8 mouse cellular contexts compared by ENCODE assay signal in genomic region chr10:59814505-59815155, GRCm38 (mm10).
A peak's percentile ranks its signal among the peaks of the same experiment; 100 is the strongest.
DNase-seq lines count a peak whose midpoint lies in the region; ATAC-seq and TF ChIP-seq lines count a peak whose summit lies in the region.

No protein-coding gene starts in this region.

- DNase-seq in midbrain, embryonic 10.5 days (ENCODE audit: low spot score), result peak; percentile 50
- DNase-seq in Patski (ENCODE audit: low read depth, low spot score), result no peak
- peak; percentile 68 for DNase-seq in c-Kit-positive CD71-positive TER-119-positive erythroid progenitor cells, embryonic 14.5 days (ENCODE audit: low spot score)
- peak; percentile 55 for DNase-seq in gastrocnemius, postnatal 25 days
- DNase-seq in liver, adult 2 months (ENCODE audit: extremely low read depth, low read depth, low spot score), result peak; percentile 74
- peak; percentile 65 for DNase-seq in retina, postnatal 1 day
- DNase-seq in T-cell, adult 2 months (ENCODE audit: low spot score), result no peak

- H3K9me3 ChIP-seq in midbrain, embryonic 10.5 days (replicated peaks), result no peaks in the 10 kb centered on the region
- no peaks in the 10 kb centered on the region for H3K9me3 ChIP-seq in midbrain, embryonic 13.5 days

- POLR2A ChIA-PET in Patski (lab: Charles Lee), result no interaction called here

- H3K27me3 ChIP-seq in midbrain, embryonic 10.5 days (ENCODE audit: low read depth, poor library complexity, severe bottlenecking), result no peaks in the 10 kb centered on the region
- H3K27me3 ChIP-seq in midbrain, embryonic 13.5 days, result no peaks in the 10 kb centered on the region
- no peaks in the 10 kb centered on the region for H3K27me3 ChIP-seq in Patski
- no peaks in the 10 kb centered on the region for H3K27me3 ChIP-seq in liver, adult 2 months (ENCODE audit: control insufficient read depth, insufficient read depth, low read length)

- no peaks in the 10 kb centered on the region for H3K79me2 ChIP-seq in liver, adult 2 months (ENCODE audit: control insufficient read depth, insufficient read depth, low read length)

- no peak overlapping the region for H3K27ac ChIP-seq in midbrain, embryonic 10.5 days (replicated peaks)
- no peak overlapping the region for H3K27ac ChIP-seq in midbrain, embryonic 13.5 days
- no peak overlapping the region for H3K27ac ChIP-seq in liver, adult 2 months (replicated peaks; ENCODE audit: insufficient read depth, low read depth, low read length)

- TF ChIP-seq CTCF in Patski (IDR thresholded peaks at IDR 0.05), result peak; percentile 79
- TF ChIP-seq CTCF in liver, adult 2 months (IDR thresholded peaks at IDR 0.05; ENCODE audit: low read depth, low read length), result peak; percentile 89

- CTCF ChIA-PET in Patski (lab: Charles Lee), result interaction anchor here (0.6 to 2.2 kb wide), 6 partner anchors 12 to 387 kb away, joined by 3 to 9 read pairs (median 3); no protein-coding TSS in a partner anchor

- peaks cover 4% of the 10 kb centered on the region; the same call in 1 of the 2 replicates for H3K36me3 ChIP-seq in midbrain, embryonic 10.5 days
- H3K36me3 ChIP-seq in midbrain, embryonic 13.5 days, result no peaks in the 10 kb centered on the region
- H3K36me3 ChIP-seq in liver, adult 2 months (ENCODE audit: control insufficient read depth, insufficient read depth, low read length), result no peaks in the 10 kb centered on the region

- ATAC-seq in midbrain, embryonic 13.5 days, result no peak
- no peak for ATAC-seq in Patski

- in situ Hi-C loops in Patski (cut with MboI; ENCODE audit: low pct_unique_long_range_greater_than_20kb), result loop anchor here (5.0 to 25.0 kb wide), 3 partner anchors 110 to 327 kb away; partner anchors contain the start of genes Gm10322, Mcu and Micu1

- no peak for TF ChIP-seq POLR2A in liver, adult 2 months (IDR thresholded peaks at IDR 0.05; ENCODE audit: extremely low read depth, insufficient read depth, low read length)

- WGBS in midbrain, embryonic 10.5 days, result 78% methylated on average over 7 of the region's 7 CpGs
- WGBS in midbrain, embryonic 13.5 days, result 74% methylated on average over 7 of the region's 7 CpGs
- WGBS in liver, adult 2 months, result 73% methylated on average over 7 of the region's 7 CpGs

- no peak overlapping the region for H3K4me3 ChIP-seq in midbrain, embryonic 10.5 days
- H3K4me3 ChIP-seq in midbrain, embryonic 13.5 days (replicated peaks), result no peak overlapping the region
- H3K4me3 ChIP-seq in liver, adult 2 months (ENCODE audit: insufficient read depth, low read depth, low read length), result no peak overlapping the region

- H3K4me1 ChIP-seq in midbrain, embryonic 10.5 days, result peaks cover 8% of the 10 kb centered on the region
- peaks cover 15% of the 10 kb centered on the region for H3K4me1 ChIP-seq in midbrain, embryonic 13.5 days (replicated peaks)
- no peaks in the 10 kb centered on the region for H3K4me1 ChIP-seq in liver, adult 2 months (ENCODE audit: control insufficient read depth, insufficient read depth, low read length)

- H3K4me2 ChIP-seq in midbrain, embryonic 13.5 days (replicated peaks), result no peak overlapping the region

- no peak overlapping the region for H3K9ac ChIP-seq in midbrain, embryonic 13.5 days (replicated peaks)
- H3K9ac ChIP-seq in liver, adult 2 months (ENCODE audit: low read depth, low read length), result no peak overlapping the region

Comparison
In these comparisons a context has a peak if more than half of its experiments do, and no peak if none do; other contexts are left out.
1. DNase-seq: peak in midbrain, embryonic 10.5 days (single experiment), c-Kit-positive CD71-positive TER-119-positive erythroid progenitor cells, embryonic 14.5 days (single experiment), gastrocnemius, postnatal 25 days (single experiment), liver, adult 2 months (single experiment) and retina, postnatal 1 day (single experiment); none in Patski (single experiment) and T-cell, adult 2 months (single experiment).